Mouse (Mus musculus) lung, postnatal 4 days (tissue): Measurements from ENCODE around the gene Kcnk7.
"Not testable (repeated sequence)": the region's sequence is repeated elsewhere in the genome, so short reads cannot be mapped to it uniquely, and the experiment has no call there.

ENCODE experiments used
- DNase-seq, 2 experiments: peaks; one replicate each; pipeline ENCODE4 v3.0.0; 2021

Kcnk7 gene

DNA sequence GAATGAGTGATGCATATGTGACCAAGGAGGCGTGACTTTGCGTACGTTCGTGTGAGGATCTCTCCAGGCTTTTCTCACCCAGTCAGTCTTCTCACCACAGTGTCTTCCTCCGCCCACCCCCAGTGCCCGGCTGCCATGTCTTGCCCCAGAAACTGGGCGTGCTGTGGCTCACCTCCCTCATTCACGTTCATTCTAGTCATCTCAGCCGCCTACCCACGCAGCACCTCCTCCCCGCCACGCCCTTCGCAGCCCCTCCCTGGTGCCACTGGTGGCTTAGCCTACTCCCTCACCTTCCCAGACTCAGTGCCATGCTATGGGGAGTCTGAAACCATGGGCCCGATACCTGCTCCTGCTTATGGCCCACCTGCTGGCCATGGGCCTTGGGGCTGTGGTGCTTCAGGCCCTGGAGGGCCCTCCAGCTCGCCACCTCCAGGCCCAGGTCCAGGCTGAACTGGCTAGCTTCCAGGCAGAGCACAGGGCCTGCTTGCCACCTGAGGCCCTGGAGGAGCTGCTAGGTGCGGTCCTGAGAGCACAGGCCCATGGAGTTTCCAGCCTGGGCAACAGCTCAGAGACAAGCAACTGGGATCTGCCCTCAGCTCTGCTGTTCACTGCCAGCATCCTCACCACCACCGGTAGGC is at the start of gene Kcnk7:
Gene Kcnk7, plus strand, starts transcription at position 205 of the 638 bp plus-strand sequence.
- DNase-seq: peak; percentile 57 to 74

DNA sequence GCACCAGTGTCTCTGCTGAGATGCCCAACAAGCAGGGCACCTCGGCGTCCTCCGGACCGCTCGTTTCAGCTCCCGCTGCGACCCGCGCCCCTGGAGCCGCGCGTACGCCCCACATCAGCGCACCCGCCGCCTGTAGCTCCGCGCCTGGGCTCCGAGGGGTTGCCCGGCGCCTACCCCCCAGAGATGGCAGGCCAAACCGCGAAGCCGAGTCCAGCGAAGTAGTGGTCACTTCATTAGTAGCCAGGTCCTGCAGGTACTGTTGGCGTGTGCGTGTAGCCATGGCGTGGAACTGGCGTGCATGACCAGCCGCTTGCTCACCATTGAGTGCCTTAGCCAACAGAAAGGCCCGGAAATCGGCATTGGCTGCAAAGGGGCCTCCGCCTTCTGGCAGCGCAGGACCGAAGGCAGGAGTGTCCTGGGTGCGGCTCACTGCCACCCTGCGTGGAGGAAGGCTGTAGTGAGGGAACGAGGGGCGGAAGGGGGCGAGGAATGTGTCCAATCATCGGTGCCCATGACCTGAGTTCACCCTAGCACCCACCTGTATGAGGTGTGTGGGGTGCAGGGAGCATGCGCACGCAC is 49.4 kb upstream of the Kcnk7 start:
- DNase-seq: peak in 1 of 2 experiments; percentile 39

- peak; percentile 73 to 82 for DNase-seq
These were observed 43.0 kb upstream of the Kcnk7 start for GRCm38 (mm10) chr19:5660942-5661751.

- DNase-seq: no peak
These were observed 41.9 kb upstream of the Kcnk7 start for GRCm38 (mm10) chr19:5662310-5662709.

- DNase-seq: peak; percentile 96 to 97
These were observed 40.9 kb upstream of the Kcnk7 start, which contains the start of gene Sipa1 for GRCm38 (mm10) chr19:5662981-5663913. Gene Sipa1, minus strand, starts transcription at chr19:5663707.

GRCm38 (mm10) chr19:5664669-5665257 is 39.4 kb upstream of the Kcnk7 start:
- DNase-seq: no peak

- no peak for DNase-seq
These were observed 38.7 kb upstream of the Kcnk7 start for GRCm38 (mm10) chr19:5665465-5665864.

DNA sequence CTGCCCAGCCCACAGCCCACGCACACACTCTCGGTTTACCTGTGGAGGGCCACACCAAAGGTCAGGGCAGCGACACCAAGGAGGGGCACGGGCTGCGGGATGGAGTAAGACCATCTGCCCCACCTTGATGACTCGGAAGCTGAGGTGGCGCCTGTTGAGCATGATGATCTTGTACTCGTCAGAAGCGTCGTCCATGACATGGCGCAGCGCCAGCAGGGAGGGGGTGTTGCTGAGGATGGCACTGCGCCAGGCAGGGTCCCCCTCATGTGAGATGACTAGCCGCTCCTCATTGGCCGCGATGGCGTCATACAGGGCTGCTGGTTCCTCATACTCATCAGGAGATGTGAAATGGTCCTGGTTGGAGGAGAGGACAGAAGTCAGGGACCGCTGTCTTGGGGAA is 37.8 kb upstream of the Kcnk7 start:
- no peak for DNase-seq

DNA sequence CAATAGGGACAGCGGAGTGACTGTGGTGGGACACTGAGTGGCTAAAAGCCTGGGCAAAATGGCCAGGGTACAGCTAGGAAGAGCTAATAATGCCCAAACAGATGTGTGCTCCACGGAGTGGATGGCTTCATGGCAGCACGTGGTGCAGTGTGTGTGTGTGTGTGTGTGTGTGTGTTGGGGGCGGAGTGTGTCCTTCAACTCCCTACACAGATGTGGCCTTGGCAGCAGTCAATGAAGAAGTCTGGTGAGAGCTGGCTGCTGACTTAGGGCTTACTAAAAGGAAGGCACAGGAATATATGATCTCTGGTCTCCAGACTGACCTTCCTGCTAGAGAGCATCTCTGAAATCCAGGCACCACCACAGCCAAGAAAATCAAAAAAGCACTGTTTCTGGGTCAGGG is 35.8 kb upstream of the Kcnk7 start:
- no peak for DNase-seq

- DNase-seq: no peak
These were observed 23.7 kb upstream of the Kcnk7 start for GRCm38 (mm10) chr19:5680432-5680831.

DNA sequence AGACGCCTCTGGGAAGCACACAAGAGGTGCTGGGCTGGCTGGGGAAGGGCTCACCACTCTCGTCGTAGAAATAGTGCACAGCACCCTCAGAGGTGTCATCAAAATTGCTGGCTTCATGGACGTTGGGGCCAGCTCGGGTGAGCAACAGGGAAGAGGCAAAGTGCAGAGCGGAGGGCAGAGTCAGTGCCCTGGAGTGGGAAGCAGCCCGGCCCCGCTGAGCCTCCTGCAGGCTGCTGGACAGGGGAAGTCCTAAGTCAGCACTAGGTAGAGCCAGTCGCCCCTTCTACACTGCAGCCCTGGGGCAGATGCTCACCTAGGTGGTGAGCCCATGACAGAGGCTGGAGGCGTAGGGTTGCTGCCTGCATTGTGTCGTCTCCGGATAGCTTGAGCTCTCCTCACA is 19.9 kb upstream of the Kcnk7 start:
- no peak for DNase-seq

- no peak for DNase-seq
These were observed 19.2 kb upstream of the Kcnk7 start for GRCm38 (mm10) chr19:5684985-5685384.

DNA sequence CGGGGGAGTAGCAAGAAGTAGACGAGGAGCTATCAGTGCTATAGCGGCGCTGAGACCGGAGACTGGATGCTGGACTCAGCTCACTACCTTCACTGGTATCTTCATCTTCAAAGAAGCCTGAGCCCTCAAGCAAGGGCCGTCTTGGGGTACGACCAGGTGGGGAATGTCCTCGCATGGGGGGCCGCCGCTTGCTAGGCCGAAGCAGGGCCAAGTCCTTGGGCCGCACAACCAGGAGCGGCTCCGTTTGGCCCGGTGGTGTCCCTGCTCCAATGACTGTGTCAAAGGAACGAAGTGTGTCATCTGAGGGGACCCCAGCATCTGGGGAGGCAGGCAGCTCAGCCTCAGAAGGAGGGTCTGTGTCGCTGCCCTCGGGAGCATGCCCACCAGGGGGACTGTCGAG is 18.7 kb upstream of the Kcnk7 start:
- DNase-seq: no peak

- no peak for DNase-seq
These were observed 18.3 kb upstream of the Kcnk7 start for GRCm38 (mm10) chr19:5685861-5686260.

DNA sequence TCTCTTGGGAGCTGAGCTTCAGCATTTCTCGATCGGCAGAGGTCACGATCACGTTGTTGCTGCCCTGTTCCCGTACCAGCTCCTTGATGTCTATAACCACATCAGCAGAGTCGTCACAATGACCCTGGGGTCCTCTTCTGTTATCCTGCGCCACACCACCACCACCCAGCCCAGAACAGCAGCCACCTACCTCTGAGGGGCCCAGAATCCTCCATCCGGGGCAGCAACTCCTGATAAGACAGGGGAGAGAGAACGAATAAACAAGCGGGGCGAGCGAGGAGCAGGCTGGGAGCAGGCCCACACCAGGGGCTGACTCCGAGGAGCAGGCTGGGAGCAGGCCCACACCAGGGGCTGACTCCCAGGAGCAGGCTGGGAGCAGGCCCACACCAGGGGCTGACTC is 17.7 kb upstream of the Kcnk7 start:
- DNase-seq: no peak

DNA sequence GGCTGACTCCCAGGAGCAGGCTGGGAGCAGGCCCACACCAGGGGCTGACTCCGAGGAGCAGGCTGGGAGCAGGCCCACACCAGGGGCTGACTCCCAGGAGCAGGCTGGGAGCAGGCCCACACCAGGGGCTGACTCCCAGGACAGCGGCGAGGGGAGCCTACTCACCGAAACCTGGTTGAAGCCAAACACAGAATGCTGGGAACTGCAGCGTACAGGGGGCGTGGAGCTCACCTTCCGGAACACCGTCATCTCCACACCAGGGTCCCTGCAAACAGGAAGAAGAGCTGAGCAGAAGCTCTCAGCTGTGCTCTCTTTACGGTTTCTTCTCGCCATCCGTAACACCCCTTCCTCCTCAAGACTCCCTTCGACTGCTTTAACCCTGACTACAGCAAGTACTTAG is 17.2 kb upstream of the Kcnk7 start:
- not testable (repeated sequence) for DNase-seq

- no peak for DNase-seq
These were observed 16.4 kb upstream of the Kcnk7 start for GRCm38 (mm10) chr19:5687738-5688137.

GRCm38 (mm10) chr19:5688200-5689087 is 15.7 kb upstream of the Kcnk7 start, which contains the start of the genes Map3k11 and Pcnx3:
Gene Map3k11, plus strand, starts transcription at chr19:5688742.
Gene Pcnx3, minus strand, starts transcription at chr19:5688908.
- DNase-seq: peak; percentile 98 to 99

GRCm38 (mm10) chr19:5689088-5689428 is 15.1 kb upstream of the Kcnk7 start:
- DNase-seq: peak in 1 of 2 experiments; percentile 17

- DNase-seq: peak; percentile 92 to 94
These were observed 14.4 kb upstream of the Kcnk7 start for GRCm38 (mm10) chr19:5689565-5690342.
